Mouse (Mus musculus): ENCODE measurements at regions not wholly inside any gene's neighbourhood (a gene's known extent, or its start where the extent isn't known, plus 50 kb on each side); places are given as distances from the start of the nearest gene placed in this dataset.

- DNase-seq = no peak
Observed at GRCm38 (mm10) chr17:51526881-51527280, 306.2 kb downstream of the Satb1 start.

- DNase-seq = no peak
Observed at GRCm38 (mm10) chr17:51526464-51526863, 306.6 kb downstream of the Satb1 start.

GRCm38 (mm10) chr17:51526021-51526420 lies 307.1 kb downstream of the Satb1 start:
- DNase-seq = no peak

- no peak for DNase-seq
Observed at GRCm38 (mm10) chr17:51525219-51525618, 307.9 kb downstream of the Satb1 start.

GRCm38 (mm10) chr17:51511917-51512316 lies 321.2 kb downstream of the Satb1 start:
- DNase-seq = no peak

- no peak for DNase-seq
Observed at GRCm38 (mm10) chr17:51500751-51501150, 321.6 kb upstream of the Tbc1d5 start.

GRCm38 (mm10) chr17:51499541-51499940 lies 320.4 kb upstream of the Tbc1d5 start:
- DNase-seq = no peak

GRCm38 (mm10) chr17:51495038-51495437 lies 315.9 kb upstream of the Tbc1d5 start:
- no peak for DNase-seq

- DNase-seq = no peak
Observed at GRCm38 (mm10) chr17:51489386-51489785, 310.2 kb upstream of the Tbc1d5 start.

GRCm38 (mm10) chr17:51487918-51488445 lies 308.8 kb upstream of the Tbc1d5 start:
- DNase-seq = no peak

GRCm38 (mm10) chr17:51477810-51478209 lies 298.7 kb upstream of the Tbc1d5 start:
- DNase-seq = no peak

- DNase-seq = no peak
Observed at GRCm38 (mm10) chr17:51477404-51477803, 298.3 kb upstream of the Tbc1d5 start.

- DNase-seq = no peak
Observed at GRCm38 (mm10) chr17:51462137-51462880, 283.2 kb upstream of the Tbc1d5 start.

GRCm38 (mm10) chr17:51461248-51461647 lies 282.1 kb upstream of the Tbc1d5 start:
- DNase-seq = no peak

GRCm38 (mm10) chr17:51459119-51459518 lies 280.0 kb upstream of the Tbc1d5 start:
- DNase-seq = no peak

GRCm38 (mm10) chr17:51415746-51416145 lies 236.6 kb upstream of the Tbc1d5 start:
- no peak for DNase-seq

- no peak for DNase-seq
Observed at GRCm38 (mm10) chr17:51414304-51414703, 235.2 kb upstream of the Tbc1d5 start.

GRCm38 (mm10) chr17:51413741-51414140 lies 234.6 kb upstream of the Tbc1d5 start:
- no peak for DNase-seq

- DNase-seq = no peak
Observed at GRCm38 (mm10) chr17:51411545-51412094, 232.5 kb upstream of the Tbc1d5 start.

- DNase-seq = no peak
Observed at GRCm38 (mm10) chr17:51408894-51409293, 229.7 kb upstream of the Tbc1d5 start.

GRCm38 (mm10) chr17:51408367-51408766 lies 229.2 kb upstream of the Tbc1d5 start:
- DNase-seq = no peak

GRCm38 (mm10) chr17:51407046-51407445 lies 227.9 kb upstream of the Tbc1d5 start:
- no peak for DNase-seq

GRCm38 (mm10) chr17:51405059-51405458 lies 225.9 kb upstream of the Tbc1d5 start:
- DNase-seq = no peak

GRCm38 (mm10) chr17:51397973-51398372 lies 218.8 kb upstream of the Tbc1d5 start:
- no peak for DNase-seq
